Mouse (Mus musculus): ENCODE results near the gene Coro1c. TPM values are rescaled to one million over a fixed set of nuclear protein-coding genes. Genes with fewer than 3 reads are reported as not detected.

The Coro1c gene
- total RNA-seq, 2 experiments from 2014 or later = 55.8 to 80.5 TPM

GRCm38 (mm10) chr5:113929950-113930647 lies 21.5 kb upstream of the Coro1c start:
- no peak for ATAC-seq (replicated peaks; ENCODE audit: poor library complexity, severe bottlenecking)

- no peak for ATAC-seq (replicated peaks; ENCODE audit: poor library complexity, severe bottlenecking)
Observed at GRCm38 (mm10) chr5:113929526-113929925, 21.0 kb upstream of the Coro1c start.

GRCm38 (mm10) chr5:113924608-113925007 lies 16.1 kb upstream of the Coro1c start:
- ATAC-seq (replicated peaks; ENCODE audit: poor library complexity, severe bottlenecking) = peak; percentile 68

GRCm38 (mm10) chr5:113921310-113922166 lies 13.0 kb upstream of the Coro1c start:
- ATAC-seq (replicated peaks; ENCODE audit: poor library complexity, severe bottlenecking) = no peak

GRCm38 (mm10) chr5:113919060-113919459 lies 10.5 kb upstream of the Coro1c start:
- ATAC-seq (replicated peaks; ENCODE audit: poor library complexity, severe bottlenecking) = no peak

- peak; percentile 99 for ATAC-seq (replicated peaks; ENCODE audit: poor library complexity, severe bottlenecking)
Observed at GRCm38 (mm10) chr5:113918654-113919053, 10.1 kb upstream of the Coro1c start.

GRCm38 (mm10) chr5:113910705-113911104 lies 2.1 kb upstream of the Coro1c start:
- no peak for ATAC-seq (replicated peaks; ENCODE audit: poor library complexity, severe bottlenecking)

- peak; percentile 50 for ATAC-seq (replicated peaks; ENCODE audit: poor library complexity, severe bottlenecking)
Observed at GRCm38 (mm10) chr5:113910065-113910701, 1.6 kb upstream of the Coro1c start.

GRCm38 (mm10) chr5:113907786-113908567 lies 581 bp downstream of the Coro1c start:
- peak; percentile 64 for ATAC-seq (replicated peaks; ENCODE audit: poor library complexity, severe bottlenecking)

GRCm38 (mm10) chr5:113906958-113907735 lies 1.4 kb downstream of the Coro1c start:
- ATAC-seq (replicated peaks; ENCODE audit: poor library complexity, severe bottlenecking) = no peak

GRCm38 (mm10) chr5:113904987-113905386 lies 3.6 kb downstream of the Coro1c start:
- no peak for ATAC-seq (replicated peaks; ENCODE audit: poor library complexity, severe bottlenecking)

GRCm38 (mm10) chr5:113902983-113903382 lies 5.6 kb downstream of the Coro1c start:
- ATAC-seq (replicated peaks; ENCODE audit: poor library complexity, severe bottlenecking) = no peak

- no peak for ATAC-seq (replicated peaks; ENCODE audit: poor library complexity, severe bottlenecking)
Observed at GRCm38 (mm10) chr5:113902017-113902416, 6.5 kb downstream of the Coro1c start.

GRCm38 (mm10) chr5:113901074-113901571 lies 7.4 kb downstream of the Coro1c start:
- no peak for ATAC-seq (replicated peaks; ENCODE audit: poor library complexity, severe bottlenecking)

- ATAC-seq (replicated peaks; ENCODE audit: poor library complexity, severe bottlenecking) = peak; percentile 30; the same call in 1 of the 2 replicates
Observed at GRCm38 (mm10) chr5:113899543-113899942, 9.0 kb downstream of the Coro1c start.

GRCm38 (mm10) chr5:113892005-113892404 lies 16.6 kb downstream of the Coro1c start:
- no peak for ATAC-seq (replicated peaks; ENCODE audit: poor library complexity, severe bottlenecking)

GRCm38 (mm10) chr5:113890874-113891273 lies 17.7 kb downstream of the Coro1c start:
- no peak for ATAC-seq (replicated peaks; ENCODE audit: poor library complexity, severe bottlenecking)

GRCm38 (mm10) chr5:113889912-113890311 lies 18.6 kb downstream of the Coro1c start:
- ATAC-seq (replicated peaks; ENCODE audit: poor library complexity, severe bottlenecking) = no peak

GRCm38 (mm10) chr5:113889181-113889906 lies 19.2 kb downstream of the Coro1c start:
- ATAC-seq (replicated peaks; ENCODE audit: poor library complexity, severe bottlenecking) = no peak

Measured in granulocyte monocyte progenitor cell, adult 5-6 weeks (primary cell).